Mouse (Mus musculus) right cerebral cortex, postnatal 25 days (tissue): ENCODE measurements around the gene Ugt1a7c.

ENCODE experiments used
- DNase-seq: peaks from one replicate; pipeline ENCODE4 v3.0.0; 2022

The Ugt1a7c gene

DNA sequence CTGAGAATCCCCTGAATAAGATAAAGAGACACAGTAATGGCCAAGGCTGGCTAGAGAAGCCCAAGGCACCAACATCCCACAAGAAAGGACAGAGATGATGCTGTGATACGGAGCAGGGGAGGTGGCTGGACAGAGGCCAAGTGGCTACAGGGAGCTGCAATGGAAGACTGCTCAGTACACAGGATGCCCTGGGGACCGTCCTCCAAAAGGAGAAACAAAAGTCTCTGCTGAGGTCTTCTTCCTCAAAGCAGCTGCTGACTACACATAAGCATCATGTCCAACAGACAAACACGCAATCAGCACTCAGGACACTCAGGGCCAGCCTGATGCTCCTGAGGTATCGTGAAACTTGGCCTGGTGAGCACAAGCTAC lies 170.0 kb downstream of the Ugt1a7c start:
- DNase-seq: no peak

DNA sequence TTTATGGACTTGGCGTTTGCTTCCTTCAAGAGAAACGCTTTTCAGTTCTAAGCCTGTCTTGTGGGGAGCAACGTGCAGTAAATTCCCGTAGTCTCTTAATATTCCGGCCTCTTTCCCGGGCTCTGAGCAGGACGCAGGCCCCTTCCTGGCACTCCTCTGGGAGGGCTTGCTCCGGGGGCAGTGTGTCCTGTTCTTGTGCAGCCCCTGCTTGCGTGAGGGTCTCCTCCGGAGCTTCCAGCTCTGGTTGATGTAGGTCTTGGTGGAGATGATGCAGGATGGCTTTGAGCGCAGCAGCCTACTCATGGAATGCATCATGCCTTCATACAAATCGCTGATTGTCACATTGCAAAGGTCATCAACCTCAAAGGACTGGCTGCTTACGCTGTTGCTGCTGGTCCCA lies 171.3 kb downstream of the Ugt1a7c start:
- DNase-seq: no peak

DNA sequence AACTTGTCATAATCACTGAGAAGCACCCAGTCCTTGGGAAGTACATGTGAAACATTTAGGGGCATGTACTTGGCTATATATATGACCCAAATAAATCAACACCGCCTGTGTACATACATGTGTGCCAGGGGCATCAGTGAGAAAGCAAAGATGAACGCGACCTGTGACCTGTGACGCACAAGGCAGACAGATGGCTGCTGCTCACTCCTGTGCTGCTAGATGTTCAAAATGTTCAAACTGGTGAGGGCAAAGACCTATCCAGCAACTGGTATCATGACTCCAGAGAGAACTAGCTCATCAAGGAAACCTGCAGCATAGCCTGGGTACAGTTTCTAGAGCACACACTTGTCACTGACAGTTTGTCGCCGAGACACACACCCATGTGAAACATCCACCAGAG lies 172.6 kb downstream of the Ugt1a7c start:
- DNase-seq: no peak

DNA sequence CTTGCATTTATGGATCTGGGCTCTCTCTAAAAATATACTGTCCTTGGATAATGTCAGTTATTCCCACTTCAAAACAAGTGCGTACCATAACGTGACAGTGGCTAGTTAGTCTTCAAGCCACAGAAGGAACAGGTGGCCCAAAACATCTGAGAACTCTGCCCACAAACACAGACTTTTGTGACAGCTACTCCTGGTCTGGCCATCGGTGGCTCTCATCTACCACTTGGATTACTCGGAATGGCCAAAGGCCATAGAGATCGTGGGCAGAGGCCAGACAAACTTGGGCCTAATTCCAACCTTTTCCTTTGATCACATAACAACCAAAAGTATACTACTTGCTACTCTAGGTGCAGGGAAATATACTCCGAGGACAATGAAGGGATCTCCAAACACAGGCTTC lies 173.2 kb downstream of the Ugt1a7c start:
- DNase-seq: no peak
